Mouse (Mus musculus) CD4-positive, CD25-positive, alpha-beta regulatory T cell, adult 4 months (primary cell): ENCODE results near the gene Gm20388. TPM values are rescaled to one million over a fixed set of nuclear protein-coding genes. Genes with fewer than 3 reads are reported as not detected.
"Not testable (repeated sequence)": the region's sequence is repeated elsewhere in the genome, so short reads cannot be mapped to it uniquely, and the experiment has no call there.

ENCODE experiments used
- ATAC-seq: one replicate; pipeline ENCODE4 v1.8.0; 2017
- polyA plus RNA-seq, 2 experiments: library from polyadenylated mRNA; unstranded; fragments of 100-300 nt; shearing (Covaris generic); gene quantifications; one replicate each; pipeline ENCODE4 v1.2.1; 2017

Gm20388 gene
- polyA plus RNA-seq, 2 experiments from 2014 or later: 10.7 to 12.8 TPM

DNA sequence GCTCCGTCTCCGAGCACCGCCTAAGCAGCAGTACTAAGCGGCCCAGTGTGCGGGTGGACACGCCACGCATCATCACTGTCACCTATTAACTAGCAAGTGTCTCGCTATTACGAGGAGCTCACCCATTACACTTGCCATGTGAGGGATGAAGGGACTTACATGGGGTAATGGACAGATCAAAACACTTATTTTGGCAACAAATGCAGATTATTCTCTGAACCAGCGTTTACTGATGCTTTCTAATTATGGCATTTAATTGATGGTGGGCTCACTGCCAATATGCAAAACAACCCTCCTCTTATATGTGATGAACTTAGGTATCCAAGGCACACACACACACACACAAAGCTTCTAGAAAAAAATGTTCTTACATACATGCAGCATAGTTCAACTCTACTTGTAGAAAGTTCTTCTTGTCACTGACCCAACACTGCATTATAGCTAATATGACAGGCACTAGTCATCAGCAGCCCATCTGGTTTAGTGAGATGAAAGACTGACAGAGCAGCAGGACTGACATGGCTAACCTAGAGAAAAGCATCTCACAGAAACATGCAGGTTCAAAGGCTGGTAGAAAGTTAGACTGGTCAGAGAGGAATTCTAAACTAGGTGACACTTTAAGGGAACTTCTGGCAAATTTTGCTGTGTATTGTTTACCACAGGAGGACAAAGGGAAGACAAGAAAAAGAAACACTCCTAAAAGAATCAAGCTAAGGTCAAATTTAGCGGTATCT, 3128.9 kb downstream of the Gm20388 start:
- ATAC-seq: no peak

DNA sequence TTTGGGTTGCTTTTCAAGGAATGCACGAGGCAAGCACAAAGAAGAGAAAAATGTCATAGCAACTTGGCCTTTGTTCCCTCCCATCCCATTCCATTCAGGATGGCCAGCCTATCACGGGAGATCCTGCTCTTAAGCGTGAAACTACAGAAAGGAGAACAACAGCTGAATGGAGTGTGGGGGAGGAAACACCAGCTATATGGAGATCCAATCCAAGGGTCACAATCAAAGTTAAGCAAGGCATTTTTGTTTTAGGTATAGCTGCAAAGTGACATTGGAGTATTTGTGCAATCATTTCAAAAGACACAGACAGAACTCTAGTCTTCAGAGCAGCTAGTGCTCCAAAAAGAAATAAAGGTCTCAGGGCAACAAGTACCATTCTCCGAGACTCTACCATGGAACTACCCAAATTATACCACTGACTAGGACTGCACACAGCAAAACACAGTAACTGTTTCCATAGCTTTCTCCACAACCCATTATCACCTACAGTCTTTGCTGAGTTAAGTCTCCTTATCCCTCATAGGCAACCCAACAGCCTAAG, 3129.5 kb downstream of the Gm20388 start:
- no peak for ATAC-seq

DNA sequence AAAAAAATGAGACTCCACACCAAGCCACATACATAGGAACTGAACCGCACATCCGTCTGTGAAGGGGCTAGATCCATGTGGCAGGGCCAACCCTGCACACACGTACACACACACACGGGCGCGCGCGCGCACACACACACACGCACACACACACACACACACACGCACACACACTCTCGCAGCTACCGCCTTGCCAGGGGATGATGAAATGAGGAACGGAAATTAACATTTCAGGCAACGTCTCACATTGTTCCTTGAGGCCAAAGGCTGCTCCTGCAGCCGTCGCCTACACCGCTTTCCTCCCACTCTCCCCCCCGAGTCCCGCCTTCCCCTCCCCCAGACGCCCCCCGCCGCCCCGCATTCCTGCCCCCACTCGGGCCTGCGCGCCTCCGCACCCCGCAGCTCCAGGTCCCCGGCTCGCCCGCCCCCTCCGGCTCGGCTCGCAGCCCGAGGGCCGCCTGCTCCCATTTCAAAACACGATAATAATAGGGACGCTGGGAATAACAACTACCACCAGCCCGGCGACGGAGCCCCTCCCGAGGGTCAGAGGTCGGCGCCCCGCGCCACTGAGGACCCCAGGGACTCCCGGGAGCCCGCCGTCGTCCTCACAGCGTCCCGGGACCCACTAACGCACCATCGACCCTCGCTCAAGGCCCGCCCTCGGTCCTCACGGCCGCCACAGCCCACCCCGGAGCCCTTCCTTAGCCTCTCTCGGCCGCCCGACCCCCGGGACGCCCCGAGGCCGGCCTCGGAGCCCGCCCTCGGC, 3130.6 kb downstream of the Gm20388 start:
- ATAC-seq: peak; percentile 27

DNA sequence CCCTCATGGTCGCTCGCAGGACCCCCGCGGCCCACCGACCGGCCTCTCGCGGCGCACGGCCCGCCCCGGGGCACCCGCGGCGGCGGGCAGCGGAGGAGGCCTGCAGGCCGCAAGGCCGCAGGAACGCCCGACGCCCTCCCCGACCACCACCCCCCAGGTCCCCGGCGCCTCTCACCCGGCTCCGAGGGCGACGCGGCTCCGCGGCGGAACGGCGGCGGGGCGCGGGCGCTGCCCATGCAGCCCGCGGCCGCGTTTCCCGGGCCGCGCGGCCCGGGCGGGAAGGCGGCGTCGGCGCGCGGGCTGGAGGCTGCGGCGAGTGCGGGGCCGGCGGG, 3131.1 kb downstream of the Gm20388 start:
- no peak for ATAC-seq

DNA sequence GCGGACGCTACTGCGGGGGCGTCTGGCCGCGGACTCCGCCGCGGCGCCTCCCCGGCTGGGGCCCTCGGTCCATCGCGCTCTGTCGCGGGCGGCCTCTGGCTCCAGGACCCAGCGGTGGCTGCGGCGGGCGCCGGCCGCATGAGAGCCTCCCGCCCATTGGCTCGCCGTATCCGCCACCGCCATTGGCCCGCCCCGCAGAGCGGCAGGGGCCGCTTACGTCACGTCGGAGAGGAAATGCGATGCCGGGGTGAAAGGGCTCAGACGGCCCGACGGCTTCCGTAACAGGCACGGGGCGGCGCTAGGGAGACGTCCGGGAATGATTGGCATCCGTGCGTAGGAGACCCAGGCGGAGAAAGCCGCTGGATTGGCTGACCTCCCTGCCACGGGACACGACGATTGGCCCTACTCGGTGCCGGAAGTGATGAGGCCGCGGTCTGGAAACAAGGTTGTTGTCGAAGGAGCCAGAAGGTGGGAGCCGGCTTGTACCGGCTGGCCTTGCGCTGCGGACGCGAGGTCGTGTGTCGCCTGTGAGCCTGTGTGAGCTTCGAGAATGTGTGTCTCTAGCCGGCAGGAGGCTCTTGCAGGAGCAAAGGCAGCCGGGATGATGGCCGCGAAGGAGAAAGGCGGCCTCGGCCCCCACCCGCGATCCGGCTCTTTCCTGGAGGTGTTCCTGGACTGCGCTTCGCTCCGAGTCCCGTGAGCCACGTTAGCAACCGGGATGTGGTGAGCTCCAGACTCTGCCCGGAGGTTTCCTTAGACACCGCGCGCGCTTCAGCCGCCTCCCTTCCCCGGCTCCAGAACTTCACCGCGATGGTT, 3131.7 kb downstream of the Gm20388 start, which contains the start of gene Ankrd11:
Gene Ankrd11 (minus strand): TSS at position 120 of the 816 bp plus-strand sequence.
- peak; percentile 86 for ATAC-seq

DNA sequence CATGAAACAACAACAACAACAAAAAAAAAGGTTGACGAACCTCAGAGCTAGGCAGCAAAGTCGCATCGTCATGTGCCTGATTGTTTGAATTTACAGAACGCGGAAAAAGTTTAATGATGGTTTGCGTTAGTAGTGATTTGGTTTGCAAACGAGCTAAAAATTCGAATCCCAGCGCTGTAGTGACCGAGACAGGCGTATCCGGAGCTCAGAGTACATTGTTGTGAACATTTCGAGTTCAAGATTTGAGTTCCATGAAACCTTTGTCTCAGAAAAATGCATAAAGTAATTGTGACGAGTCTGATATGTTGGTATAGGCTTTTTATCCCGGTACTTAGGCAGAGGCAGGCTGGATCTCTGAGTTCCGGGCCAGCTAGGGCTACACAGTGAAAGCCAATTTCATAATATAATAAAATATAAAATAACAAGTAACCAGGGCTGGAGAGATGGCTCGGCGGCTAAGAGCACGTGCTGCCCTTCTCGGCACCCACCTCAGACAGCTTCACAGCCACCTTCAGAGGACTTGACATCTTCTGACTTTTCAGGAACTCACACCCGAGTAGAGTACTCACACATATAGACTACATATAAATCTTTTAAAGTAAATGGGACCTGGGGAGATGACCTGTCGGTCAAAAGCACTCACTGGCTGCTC, 3132.5 kb downstream of the Gm20388 start:
- no peak for ATAC-seq

DNA sequence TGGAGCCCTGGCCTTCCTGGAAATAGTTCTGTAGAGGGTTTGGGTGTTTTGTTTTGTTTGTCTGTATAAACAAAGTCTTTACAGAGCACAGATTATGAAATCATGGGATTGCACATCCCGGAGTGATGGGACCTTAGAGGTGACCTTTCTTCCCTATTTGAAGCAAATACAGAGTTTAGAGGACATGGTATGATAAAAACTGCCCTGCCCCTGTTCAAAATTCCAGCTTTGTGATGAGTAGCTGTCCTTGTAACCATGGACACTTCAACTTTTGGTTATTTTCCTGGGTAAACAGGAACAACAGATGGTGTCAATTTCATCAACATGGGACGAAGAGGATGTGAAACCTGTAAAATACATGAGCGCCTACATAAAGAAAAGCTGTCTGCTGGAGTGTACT, 3133.3 kb downstream of the Gm20388 start:
- ATAC-seq: no peak

DNA sequence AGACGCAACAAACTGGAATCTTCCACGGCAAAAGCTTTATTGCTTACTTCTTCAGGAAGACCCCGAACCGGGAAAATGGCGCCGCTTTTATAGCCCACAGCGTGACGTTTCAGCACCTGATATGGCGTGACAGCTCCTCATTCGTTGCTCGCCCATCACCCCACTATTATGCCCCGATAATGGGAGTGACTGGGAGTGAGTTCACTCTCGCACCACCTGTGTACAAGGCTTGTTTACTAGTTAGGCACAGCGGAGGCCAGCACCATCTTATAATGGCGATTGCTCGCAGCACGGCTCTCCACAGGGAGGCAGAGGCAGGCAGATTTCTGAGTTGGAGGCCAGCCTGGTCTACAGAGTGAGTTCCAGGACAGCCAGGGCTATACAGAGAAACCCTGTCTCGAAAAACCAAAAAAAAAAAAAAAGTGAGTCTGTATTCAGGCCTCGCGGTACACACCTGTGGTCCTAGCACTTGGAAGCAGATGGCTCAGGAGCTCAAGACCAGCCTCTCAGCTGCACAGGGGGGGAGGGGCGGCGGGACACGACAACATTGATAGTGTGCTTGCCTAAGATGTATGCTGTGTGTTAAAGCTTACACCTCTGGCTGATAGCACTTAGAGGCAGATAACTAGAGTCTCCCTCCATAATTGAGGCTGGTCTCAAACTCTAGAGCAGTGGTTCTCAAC, 3134.2 kb downstream of the Gm20388 start:
- ATAC-seq: not testable (repeated sequence)

DNA sequence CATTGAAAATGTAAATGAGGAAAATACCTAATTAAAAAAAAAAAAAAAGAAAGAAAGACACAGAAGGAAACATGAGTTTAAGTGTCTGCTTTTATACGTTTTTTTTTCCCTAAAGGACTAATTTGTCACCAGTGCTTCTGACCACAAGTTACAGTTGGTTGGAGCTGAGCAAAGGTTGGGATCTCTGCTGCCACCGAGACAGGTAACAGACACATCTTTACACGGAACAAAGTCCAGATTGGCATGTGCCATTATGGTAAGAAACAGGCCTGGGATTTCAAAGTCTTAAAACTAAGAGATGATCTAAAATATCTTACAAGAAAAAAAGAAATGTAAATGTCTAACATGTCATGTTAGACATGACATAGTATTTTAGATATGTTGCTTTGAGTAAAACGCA, 3136.1 kb downstream of the Gm20388 start:
- ATAC-seq: no peak

DNA sequence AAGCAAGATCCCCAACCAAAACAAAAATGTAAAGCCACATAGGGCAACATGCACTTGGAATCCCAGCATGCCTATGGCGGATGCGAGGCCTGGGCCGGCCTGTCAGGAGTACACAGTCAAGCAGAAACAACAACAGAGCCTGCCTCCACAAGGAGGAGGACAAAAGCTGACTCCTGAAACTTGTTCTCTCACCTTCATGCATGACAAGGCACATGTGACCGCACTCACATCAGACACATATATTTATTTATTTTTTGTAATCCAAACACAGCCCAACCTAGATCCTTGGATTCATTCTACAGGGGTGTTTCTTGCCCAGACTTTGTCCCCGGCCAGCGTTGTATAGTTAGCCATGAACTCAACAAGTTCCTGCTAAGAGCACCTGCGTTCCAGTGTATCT, 3137.2 kb downstream of the Gm20388 start:
- ATAC-seq: no peak

DNA sequence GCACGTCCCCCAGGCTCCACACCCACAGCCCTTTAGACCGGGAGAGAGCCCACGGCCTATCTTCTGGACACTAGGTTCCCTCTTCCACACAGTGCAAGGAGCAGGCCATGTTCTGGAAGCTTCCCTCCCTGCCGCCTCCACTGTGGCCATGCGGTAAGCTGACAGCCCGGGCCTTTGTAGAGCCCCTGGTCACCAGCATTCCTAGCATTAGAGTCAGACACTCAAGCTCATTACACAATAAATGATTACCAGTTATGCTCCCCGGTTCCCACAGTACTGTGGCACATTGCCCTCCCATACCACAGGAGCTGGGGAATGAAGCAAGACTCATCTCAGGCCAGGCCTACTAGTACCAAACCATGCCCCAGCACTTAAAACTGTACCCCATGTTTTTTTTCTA, 3137.8 kb downstream of the Gm20388 start:
- ATAC-seq: no peak

DNA sequence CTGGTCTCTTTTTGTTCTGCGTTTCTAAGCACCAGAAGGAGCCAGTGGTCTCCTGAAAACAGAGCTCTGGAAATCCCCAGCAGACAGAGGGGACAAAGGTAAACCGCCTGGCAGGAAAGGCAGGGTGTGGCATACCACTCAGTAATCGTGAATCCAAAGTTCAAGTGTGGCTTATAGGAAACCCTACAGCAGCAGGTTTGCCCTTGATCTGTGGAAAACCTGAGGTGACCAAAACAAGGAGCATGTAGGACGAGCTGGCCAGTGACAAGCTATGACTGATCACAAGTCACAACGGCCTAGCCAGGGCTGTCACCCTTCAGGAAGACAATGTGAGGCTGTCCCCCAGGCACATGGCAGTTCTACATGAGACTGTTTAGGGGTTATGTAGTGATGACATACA, 3140.8 kb downstream of the Gm20388 start:
- peak; percentile 51 for ATAC-seq

DNA sequence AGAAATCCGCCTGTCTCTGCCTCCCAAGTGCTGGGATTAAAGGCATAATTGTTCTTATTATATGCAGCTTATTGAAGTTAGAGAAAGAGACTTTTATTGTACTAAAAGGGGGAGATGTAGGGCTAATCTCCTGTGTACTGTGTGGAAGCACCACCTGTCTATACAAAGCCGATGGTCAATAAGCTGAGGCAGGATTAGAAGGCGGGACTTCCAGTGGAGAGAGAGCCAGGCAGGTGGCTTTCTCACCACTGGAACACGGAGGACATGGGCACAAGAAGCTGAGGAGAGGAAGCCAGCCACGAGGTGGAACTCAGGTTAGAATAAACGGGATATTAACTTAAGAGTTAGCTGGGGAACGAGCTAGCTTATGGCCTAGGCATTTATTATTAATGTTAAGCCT, 3152.1 kb downstream of the Gm20388 start, which contains the start of gene Spg7:
Gene Spg7 (plus strand): TSS at position 222 of the 400 bp plus-strand sequence.
- ATAC-seq: no peak

DNA sequence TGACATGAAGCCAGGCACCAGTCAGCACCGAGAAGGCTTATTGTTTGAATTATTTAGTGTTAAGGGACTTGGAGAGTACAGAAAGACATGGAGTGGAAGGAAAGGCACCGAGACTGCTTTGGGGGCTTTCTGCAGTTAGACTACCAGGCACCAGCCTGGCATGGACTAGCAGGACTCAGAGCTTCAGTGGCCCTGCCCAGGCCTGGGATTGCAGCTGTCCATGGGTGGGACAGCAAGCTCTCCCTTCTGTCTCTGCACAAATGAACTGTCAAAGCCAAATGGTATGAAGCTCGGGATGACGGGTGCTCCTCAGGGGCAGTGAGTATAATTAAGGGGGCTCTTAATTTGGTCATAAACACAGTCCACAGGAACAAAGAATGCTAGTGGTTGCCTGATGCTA, 3153.4 kb downstream of the Gm20388 start:
- no peak for ATAC-seq

DNA sequence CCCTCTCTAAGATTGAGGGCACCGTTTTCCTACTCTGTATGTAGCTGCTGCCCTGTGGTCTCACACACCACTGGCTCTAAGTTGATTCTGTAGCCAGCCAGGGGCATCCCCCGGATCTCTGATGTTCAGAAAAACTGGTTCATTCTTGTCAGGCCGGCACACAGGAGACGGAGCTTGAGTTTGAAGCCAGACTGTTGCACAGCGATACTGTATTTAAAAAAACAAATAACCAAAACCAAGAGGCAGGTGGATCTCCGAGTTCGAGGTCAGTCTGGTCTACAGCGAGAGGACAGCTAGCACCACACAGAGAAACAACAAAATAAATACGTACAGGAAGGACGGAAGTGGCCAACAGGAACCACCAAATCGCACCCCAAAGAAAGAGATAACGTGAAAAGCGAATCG, 3154.2 kb downstream of the Gm20388 start:
- peak; percentile 56 for ATAC-seq

DNA sequence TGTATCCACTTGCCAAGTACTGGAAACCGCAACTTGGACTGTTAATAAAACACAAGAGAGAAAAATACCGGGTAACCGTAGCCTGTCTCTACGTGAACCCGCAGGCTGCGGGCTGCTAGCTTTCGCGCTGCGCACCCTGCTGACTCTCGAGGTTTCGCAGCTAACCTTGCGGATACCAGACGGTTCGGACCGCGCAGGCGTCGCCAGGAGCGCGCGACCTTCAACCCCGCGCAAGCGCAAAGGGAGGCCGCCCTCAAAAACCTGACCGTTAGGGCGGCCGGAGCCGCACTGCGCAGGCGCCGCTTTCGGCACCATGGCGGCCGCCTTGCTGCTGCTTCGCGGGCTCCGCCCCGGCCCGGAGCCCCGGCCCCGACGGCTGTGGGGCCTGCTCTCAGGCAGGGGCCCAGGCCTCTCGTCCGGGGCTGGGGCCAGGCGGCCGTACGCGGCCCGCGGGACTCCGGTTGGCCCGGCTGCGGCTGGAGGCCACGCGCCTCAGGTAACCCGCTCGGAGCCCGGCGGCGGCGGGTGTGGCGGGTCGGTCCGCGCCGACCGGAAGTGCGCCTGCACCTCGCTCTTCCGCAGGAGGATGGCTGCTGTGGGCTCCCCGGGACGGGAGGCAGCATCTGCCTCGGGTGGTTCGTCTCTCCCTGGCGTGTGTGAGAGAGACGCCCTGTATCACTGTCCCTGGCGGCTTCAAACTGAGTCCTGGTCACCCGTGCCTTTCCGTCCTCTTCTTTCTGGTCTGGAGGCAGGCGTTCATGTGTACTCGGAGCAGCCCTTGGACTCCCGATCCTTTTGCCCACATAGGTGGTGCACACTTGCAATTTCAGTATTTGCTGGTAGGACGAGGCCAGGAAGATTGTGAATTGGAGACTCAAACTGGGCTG, 3154.8 kb downstream of the Gm20388 start:
- ATAC-seq: peak; percentile 81

DNA sequence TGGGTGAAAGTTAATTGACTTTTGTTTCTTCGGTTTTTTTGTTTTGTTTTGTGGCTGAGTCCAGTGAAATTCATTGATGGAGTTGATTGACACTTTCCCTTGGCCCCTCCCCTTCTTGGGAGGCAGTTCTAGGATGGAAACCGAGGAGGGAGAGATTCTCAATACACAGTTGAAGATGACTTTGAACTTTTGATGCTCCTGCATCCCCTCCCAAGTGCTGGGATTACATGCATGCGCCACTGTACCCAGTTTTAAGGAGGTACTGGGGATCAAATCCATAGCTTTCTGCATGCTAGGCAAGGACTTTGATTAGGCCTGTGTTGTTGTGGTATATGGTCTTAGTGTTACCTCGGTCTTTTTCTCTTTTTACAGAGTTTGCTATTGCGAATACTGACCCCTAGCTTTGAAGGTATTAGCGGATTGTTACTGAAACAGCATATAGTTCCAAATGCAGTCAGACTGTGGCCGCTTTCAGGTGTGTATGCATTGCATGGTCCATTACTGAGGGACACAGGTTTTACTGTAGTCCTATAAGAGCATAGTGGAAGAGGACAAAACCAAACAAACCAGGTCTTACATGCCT, 3155.6 kb downstream of the Gm20388 start:
- no peak for ATAC-seq

DNA sequence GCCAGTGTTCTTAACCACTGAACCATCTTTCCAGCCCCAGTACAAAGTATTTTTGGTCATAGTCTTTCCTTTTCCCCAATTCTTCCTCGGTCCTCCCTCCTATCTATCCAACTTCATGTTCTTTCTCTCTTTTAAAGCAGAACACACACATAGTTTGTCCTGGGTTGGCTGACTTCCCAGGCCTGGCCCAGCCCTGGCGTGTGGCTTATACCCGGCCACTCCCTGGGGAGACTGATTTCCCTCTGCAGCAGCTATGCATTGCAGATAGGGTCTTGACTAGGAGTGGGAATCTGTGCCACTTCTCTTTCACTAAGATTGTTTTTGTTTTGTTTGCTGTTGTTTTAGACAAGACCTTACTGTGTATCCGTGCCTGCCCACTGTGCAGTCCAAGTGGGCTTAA, 3160.5 kb downstream of the Gm20388 start:
- no peak for ATAC-seq

DNA sequence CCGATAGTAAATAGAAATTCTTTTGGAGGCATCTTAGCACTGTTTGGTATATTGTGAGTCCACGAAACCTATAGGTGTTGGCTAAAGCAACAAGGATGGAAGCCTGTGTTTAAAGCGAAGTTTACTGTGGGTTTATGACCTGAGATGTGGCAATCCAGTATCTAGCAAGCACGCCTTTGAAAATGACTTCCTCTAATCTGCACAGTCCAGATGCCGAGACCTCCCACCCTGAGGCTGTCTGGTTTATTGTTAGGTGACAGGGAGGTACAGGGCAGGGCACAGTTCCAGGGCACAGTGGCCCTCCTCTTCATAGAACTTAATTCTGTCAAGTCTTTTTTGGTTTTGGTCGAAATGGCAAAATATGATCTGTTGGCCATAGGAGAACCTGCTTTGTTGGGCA, 3166.6 kb downstream of the Gm20388 start:
- ATAC-seq: no peak

DNA sequence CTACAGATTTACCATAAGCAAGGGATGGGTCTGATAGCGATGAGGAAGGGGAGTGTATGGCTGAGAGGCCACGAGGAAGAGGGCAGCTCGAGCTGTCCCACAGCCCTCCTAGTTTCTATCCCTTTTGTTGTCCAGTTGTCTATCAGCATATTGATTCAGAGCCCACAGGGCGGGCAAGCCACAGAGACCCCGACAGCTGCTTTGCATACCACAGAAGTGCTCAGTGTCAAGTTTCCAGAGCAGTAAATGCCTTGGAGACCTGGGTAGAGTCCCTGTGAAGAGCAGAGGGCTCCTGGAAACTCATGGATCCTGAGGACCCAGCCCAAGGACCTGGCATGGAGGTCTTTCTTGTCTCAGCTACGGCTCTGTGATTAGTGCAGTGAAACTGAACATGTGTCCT, 3172.4 kb downstream of the Gm20388 start:
- no peak for ATAC-seq
